Mouse (Mus musculus) lung, embryonic 14.5 days (tissue): ENCODE data around the gene Rundc3a. TPM values are rescaled to one million over a fixed set of nuclear protein-coding genes. Genes with fewer than 3 reads are reported as not detected.

ENCODE experiments used
- ATAC-seq: fragments of 200-750 bp; cut with Nextera tagmentation; 2 replicates; pipeline ENCODE4 v1.8.0; 2017; ENCODE audit warnings: mild to moderate bottlenecking, moderate TSS enrichment, moderate library complexity; ENCODE audit not compliant: insufficient read depth
- DNase-seq: peaks from one replicate; pipeline ENCODE4 v3.0.0-alpha.2; 2015
- H3K27ac ChIP-seq: fragments of 300-500 bp; sonication (generic); 2 replicates; pipeline ENCODE4 v1.5.1; 2014; ENCODE audit warnings: low read depth, mild to moderate bottlenecking, moderate library complexity
- H3K27me3 ChIP-seq: fragments of 300-500 bp; sonication (generic); 2 replicates; pipeline ENCODE4 v1.6.1; 2014; ENCODE audit warnings: low read length, control low read depth; ENCODE audit not compliant: insufficient read depth
- H3K36me3 ChIP-seq: fragments of 300-500 bp; sonication (generic); 2 replicates; pipeline ENCODE4 v1.6.1; 2014; ENCODE audit warnings: control low read depth; ENCODE audit not compliant: insufficient read depth
- H3K4me1 ChIP-seq: fragments of 300-500 bp; sonication (generic); 2 replicates; pipeline ENCODE4 v1.6.1; 2014; ENCODE audit warnings: antibody characterized with exemption, control low read depth; ENCODE audit not compliant: insufficient read depth
- H3K4me2 ChIP-seq: fragments of 300-500 bp; sonication (generic); 2 replicates; pipeline ENCODE4 v1.6.1; 2014; ENCODE audit warnings: mild to moderate bottlenecking
- H3K4me3 ChIP-seq: fragments of 300-500 bp; sonication (generic); 2 replicates; pipeline ENCODE4 v1.5.1; 2014; ENCODE audit warnings: low read depth, low read length
- H3K9ac ChIP-seq: fragments of 300-500 bp; sonication (generic); 2 replicates; pipeline ENCODE4 v1.6.1; 2014
- H3K9me3 ChIP-seq: fragments of 300-500 bp; sonication (generic); 2 replicates; pipeline ENCODE4 v1.6.1; 2016; ENCODE audit warnings: low read depth, low read length, control low read depth
- CTCF ChIP-seq: IDR thresholded peaks from 2 replicates; pipeline ENCODE4 v1.5.1; 2016; ENCODE audit warnings: antibody characterized with exemption, low read depth
- WGBS: fragments of 180-500 bp; shearing (Covaris S2); extraction: QIAGEN DNeasy Blood & Tissue Kit; methylation state at CpG from one replicate; pipeline ENCODE4 v1.1.7; 2014; 5-methylcytosine and 5-hydroxymethylcytosine counted together
- polyA plus RNA-seq: library from polyadenylated mRNA; unstranded; fragments of >200 nt; fragmentation: Nextera tagmentation; extraction: Ambion mirVana; gene quantifications from 2 replicates; pipeline ENCODE4 v1.2.1, GENCODE M21; 2014

Rundc3a gene
- 1.1 and 1.3 TPM in 2 replicates for polyA plus RNA-seq

GRCm38 (mm10) chr11:102393238-102393634, at the start of gene Rundc3a:
TSS of gene Rundc3a (plus strand) at chr11:102393403.
- H3K4me1 ChIP-seq, result peaks cover 11% of the 10 kb centered on the region
- H3K4me3 ChIP-seq, result peak within 1 kb of the TSS; percentile 34
- H3K9ac ChIP-seq, result no peak within 1 kb of the TSS
- DNase-seq (peak; percentile 91), ATAC-seq (peak; percentile 75)
- under 1% methylated on average over 33 of the region's 34 CpGs for WGBS
- no peak for TF ChIP-seq CTCF
- H3K27ac ChIP-seq, result no peak within 1 kb of the TSS
- no peaks in the 10 kb centered on the region for H3K36me3 ChIP-seq
- H3K4me2 ChIP-seq, result peak within 1 kb of the TSS; percentile 80
- peaks cover 12% of the 10 kb centered on the region for H3K27me3 ChIP-seq
- no peaks in the 10 kb centered on the region for H3K9me3 ChIP-seq

DNA sequence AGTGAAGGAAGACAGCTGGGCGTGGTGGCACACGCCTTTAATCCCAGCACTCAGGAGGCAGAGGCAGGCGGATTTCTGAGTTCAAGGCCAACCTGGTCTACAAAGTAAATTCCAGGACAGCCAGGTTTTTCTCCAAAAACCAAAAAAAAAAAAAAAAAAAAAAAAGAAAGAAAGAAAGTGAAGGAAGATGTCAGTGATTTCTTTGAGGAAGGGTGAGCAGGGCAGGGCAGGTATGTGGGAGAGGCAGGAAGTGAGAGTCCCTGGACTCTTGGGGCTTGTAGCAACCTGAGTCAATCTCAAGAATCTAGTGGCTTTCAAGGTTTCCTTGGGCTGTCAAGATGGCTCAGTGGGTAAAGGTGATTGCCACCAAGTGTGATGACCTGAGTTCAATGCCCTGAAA, 48.7 kb upstream of the Rundc3a start:
- Histone ChIP-seq H3K27ac (no peak overlapping the region), H3K27me3 (no peaks in the 10 kb centered on the region), H3K9me3 (no peaks in the 10 kb centered on the region), H3K9ac (no peak overlapping the region), H3K4me2 (no peak overlapping the region), H3K4me3 (no peak overlapping the region), H3K4me1 (no peaks in the 10 kb centered on the region), H3K36me3 (no peaks in the 10 kb centered on the region)
- 85% methylated on average over 3 of the region's 3 CpGs for WGBS
- no peak for TF ChIP-seq CTCF
- DNase-seq (no peak), ATAC-seq (no peak)

DNA sequence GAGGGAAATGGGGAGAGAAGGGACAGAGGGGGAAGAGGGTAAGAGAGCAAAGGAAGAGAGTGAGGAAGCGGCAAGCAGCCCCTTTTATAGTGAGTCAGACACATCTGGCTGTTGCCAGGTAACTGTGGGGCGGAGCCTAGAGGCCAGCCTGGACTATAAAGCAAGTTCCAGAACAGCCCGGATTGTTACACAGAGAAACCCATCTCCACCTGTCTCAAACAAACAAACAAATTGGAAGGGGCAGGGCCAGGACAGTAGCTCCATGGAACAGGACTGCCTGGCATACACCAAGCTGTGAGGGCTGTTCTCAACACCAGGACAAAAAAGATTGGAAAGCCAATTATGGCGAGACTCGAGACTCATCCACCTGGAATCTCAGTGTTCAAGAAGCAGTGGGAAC, 46.3 kb upstream of the Rundc3a start:
- DNase-seq (no peak), ATAC-seq (no peak)
- Histone ChIP-seq H3K27me3 (no peaks in the 10 kb centered on the region), H3K4me1 (no peaks in the 10 kb centered on the region), H3K9ac (no peak overlapping the region), H3K36me3 (no peaks in the 10 kb centered on the region), H3K27ac (no peak overlapping the region), H3K4me3 (no peak overlapping the region), H3K9me3 (no peaks in the 10 kb centered on the region), H3K4me2 (no peak overlapping the region)
- WGBS, result 60% methylated on average over 5 of the region's 5 CpGs
- no peak for TF ChIP-seq CTCF

DNA sequence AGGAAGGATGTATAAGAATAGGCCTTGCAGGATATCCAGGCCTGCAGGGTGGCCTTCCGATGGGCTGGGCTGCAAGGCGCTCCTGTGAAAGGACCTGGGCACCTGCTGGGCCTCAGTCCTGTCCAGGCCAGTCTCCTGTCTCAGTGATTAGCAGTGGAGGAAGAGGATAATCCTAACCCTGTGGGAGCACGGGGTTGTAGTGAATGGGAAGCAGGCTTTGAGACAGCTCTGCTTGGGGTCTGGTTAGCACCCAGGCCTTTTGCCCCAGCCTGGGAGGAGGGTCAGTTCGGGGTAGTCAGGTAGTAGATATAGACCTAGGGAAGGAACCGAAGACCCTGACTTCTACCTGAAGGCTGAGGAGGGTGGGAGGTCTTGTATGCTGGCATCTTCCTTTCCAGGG, 45.5 kb upstream of the Rundc3a start:
- no peaks in the 10 kb centered on the region for H3K4me1 ChIP-seq
- H3K4me3 ChIP-seq, result no peak overlapping the region
- no peaks in the 10 kb centered on the region for H3K27me3 ChIP-seq
- H3K27ac ChIP-seq, result no peak overlapping the region
- no peak for ATAC-seq
- H3K9ac ChIP-seq, result no peak overlapping the region
- no peaks in the 10 kb centered on the region for H3K36me3 ChIP-seq
- no peak for TF ChIP-seq CTCF
- DNase-seq, result no peak
- WGBS, result 70% methylated on average over 5 of the region's 5 CpGs
- no peak overlapping the region for H3K4me2 ChIP-seq
- no peaks in the 10 kb centered on the region for H3K9me3 ChIP-seq

- no peaks in the 10 kb centered on the region for H3K27me3 ChIP-seq
- H3K36me3 ChIP-seq, result no peaks in the 10 kb centered on the region
- H3K4me2 ChIP-seq, result no peak overlapping the region
- no peaks in the 10 kb centered on the region for H3K4me1 ChIP-seq
- TF ChIP-seq CTCF, result no peak
- H3K4me3 ChIP-seq, result no peak overlapping the region
- ATAC-seq (no peak), DNase-seq (no peak)
- 86% methylated on average over 7 of the region's 7 CpGs for WGBS
- no peaks in the 10 kb centered on the region for H3K9me3 ChIP-seq
- H3K9ac ChIP-seq, result no peak overlapping the region
- no peak overlapping the region for H3K27ac ChIP-seq
Observed at GRCm38 (mm10) chr11:102348101-102348585, 45.1 kb upstream of the Rundc3a start.

DNA sequence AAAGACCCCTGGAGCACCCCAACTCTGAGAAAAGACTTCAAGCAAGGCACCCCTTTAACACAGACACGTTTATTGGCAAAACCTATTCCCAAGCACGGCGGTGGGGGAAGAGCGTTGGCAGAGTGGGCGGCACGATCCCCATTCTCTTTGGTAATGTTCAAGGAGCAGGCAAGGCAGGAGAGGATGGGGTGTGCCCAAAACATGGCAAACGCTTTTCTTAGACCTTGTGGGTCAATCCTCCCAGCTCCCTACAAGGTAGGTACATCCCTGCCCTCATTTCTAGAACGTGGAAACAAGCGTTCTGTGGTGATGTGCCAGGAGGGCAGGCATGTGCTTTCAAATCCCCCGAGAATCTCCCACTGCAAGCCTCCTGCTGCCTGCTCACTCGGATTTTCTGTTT, 44.4 kb upstream of the Rundc3a start:
- no peak overlapping the region for H3K9ac ChIP-seq
- no peak overlapping the region for H3K4me3 ChIP-seq
- no peaks in the 10 kb centered on the region for H3K4me1 ChIP-seq
- DNase-seq (no peak), ATAC-seq (no peak)
- H3K36me3 ChIP-seq, result no peaks in the 10 kb centered on the region
- TF ChIP-seq CTCF, result no peak
- H3K9me3 ChIP-seq, result no peaks in the 10 kb centered on the region
- H3K27me3 ChIP-seq, result no peaks in the 10 kb centered on the region
- no peak overlapping the region for H3K4me2 ChIP-seq
- 85% methylated on average over 11 of the region's 11 CpGs for WGBS
- no peak overlapping the region for H3K27ac ChIP-seq

- TF ChIP-seq CTCF, result no peak
- ATAC-seq, result no peak
- Histone ChIP-seq H3K9me3 (no peaks in the 10 kb centered on the region), H3K4me1 (no peaks in the 10 kb centered on the region), H3K36me3 (no peaks in the 10 kb centered on the region), H3K4me2 (no peak overlapping the region), H3K9ac (no peak overlapping the region), H3K27me3 (no peaks in the 10 kb centered on the region), H3K27ac (no peak overlapping the region), H3K4me3 (no peak overlapping the region)
- 76% methylated on average over 3 of the region's 3 CpGs for WGBS
- DNase-seq, result no peak
Observed at GRCm38 (mm10) chr11:102349189-102349954, 43.8 kb upstream of the Rundc3a start.
